Mouse (Mus musculus) 3T3-L1 (cell line): Measurements from ENCODE around the gene Sowahc.

Source experiments
- DNase-seq: peaks from one replicate; pipeline ENCODE4 v3.0.0-alpha.2; 2015; ENCODE audit warnings: low read depth, low spot score

The Sowahc gene

GRCm38 (mm10) chr10:59253541-59254079 is 31.9 kb downstream of the Sowahc start:
- peak; percentile 41 for DNase-seq

DNA sequence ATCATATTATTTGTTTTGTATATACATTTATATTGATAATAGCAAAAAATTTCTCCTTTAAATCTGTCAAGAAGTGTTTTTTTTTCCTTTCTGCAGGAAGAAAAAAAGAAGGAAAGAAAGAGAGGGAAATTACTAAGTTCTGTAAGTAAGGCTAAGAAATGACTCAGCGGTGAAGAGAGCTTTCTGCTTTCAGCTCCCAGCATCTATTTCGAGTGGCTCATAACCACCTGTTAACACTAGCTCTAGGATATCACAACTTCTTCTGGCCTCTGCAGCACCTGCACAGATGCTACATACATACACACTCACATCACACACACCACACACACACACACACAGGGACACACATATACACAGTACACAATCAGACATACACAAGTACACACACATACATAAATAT is 34.8 kb downstream of the Sowahc start:
- DNase-seq = no peak

DNA sequence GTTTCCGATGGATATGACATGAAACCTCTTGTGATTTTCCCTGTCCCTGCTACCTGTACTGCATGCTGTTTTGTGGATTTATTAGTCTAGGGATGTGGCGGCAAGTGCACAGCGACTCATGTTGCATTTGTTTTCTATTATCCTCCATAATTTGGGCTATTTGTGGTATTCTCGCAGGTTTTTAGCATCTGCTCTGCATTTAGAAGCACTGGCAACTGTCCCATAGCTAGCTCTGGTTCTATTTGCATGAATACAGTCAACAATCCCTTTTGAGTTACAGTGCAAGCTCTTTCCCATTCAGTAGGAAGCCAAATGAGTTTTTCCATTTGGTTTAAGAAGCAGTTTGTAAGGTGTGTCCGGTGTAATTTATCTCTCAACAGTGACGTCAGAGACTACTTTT is 37.8 kb downstream of the Sowahc start:
- DNase-seq = peak; percentile 81

DNA sequence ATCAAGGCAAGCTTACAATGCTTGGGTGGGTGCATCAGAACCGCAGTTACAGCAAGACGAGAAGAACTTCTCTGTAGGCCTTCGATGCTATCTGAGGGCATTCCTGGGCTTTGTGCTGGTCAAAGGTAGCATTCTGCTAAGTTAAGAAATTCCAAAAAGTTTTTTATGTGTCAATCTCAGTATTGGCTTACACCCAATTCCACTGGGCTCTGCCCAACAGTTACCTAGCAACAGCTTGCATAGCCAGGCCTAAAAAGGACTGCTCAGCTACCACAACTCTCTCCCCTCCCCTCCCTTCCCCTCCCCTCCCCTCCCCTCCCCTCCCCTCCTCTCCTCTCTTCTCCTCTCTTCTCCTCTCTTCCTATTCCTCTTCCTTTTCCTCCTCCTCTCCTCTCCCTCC is 39.9 kb downstream of the Sowahc start:
- peak; percentile 75 for DNase-seq

DNA sequence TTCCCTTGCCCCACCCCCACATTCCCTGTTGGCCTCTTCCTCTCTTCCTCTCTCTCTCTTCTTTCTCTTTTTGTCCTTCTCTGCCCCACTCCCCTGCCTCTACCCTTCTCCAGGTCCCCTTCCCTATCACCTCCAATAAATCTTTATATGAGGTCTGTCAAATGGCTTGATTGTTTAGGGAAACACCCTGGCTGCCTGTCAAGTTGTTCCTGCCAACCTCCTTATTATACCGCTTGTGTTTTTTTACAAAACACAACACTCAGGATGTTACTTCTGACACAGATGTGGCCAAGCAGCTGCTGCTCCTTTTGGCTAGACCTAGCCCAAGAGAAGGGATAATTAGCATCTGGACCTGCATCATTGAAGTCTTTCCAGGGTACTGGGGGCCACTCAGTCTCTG is 40.3 kb downstream of the Sowahc start:
- peak; percentile 60 for DNase-seq

- DNase-seq = no peak
Measured at GRCm38 (mm10) chr10:59262979-59263378, 41.2 kb downstream of the Sowahc start.

DNA sequence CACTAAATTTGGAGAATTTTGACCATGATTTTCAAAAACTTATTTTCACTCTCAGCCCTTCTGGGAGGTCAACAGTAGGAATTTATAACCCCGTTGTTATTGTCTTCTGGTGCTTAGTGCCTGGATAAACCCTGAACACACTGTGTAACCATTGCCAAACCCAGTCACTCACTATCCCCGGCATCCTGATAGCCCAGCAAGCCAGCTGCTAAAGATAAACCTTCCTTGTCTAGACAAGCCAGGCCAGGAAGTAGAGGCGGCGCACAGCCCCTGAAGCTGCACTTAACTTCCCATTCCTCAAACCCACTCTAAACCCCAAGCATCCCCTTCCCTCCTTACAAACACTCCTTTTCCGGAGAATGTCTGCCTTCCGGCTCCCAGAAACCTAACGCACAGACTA is 43.3 kb downstream of the Sowahc start:
- no peak for DNase-seq

GRCm38 (mm10) chr10:59265674-59266073 is 43.9 kb downstream of the Sowahc start:
- DNase-seq = no peak

DNA sequence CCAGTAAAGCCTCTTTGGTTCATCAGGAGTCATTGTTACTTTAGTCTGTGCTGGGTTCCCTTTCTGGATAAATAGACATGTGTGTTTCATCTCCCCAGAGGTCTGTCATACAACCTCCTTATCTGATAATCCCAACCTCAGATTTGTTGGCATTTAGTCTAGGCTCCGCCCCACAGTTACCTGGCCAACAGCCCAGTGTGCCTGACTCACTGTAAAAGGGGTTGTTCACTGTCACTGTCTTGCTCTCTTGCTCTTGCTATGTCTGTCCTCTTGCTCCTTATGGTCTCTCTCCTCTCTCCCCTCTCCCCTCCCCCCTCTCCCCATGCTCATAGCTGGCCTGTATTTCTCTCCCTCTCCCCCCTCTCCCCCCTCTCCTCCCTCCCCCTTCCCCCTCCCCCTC is 44.3 kb downstream of the Sowahc start:
- DNase-seq = peak; percentile 94

- no peak for DNase-seq
Measured at GRCm38 (mm10) chr10:59267275-59267674, 45.5 kb downstream of the Sowahc start.

GRCm38 (mm10) chr10:59268109-59268508 is 46.4 kb downstream of the Sowahc start:
- DNase-seq = no peak

DNA sequence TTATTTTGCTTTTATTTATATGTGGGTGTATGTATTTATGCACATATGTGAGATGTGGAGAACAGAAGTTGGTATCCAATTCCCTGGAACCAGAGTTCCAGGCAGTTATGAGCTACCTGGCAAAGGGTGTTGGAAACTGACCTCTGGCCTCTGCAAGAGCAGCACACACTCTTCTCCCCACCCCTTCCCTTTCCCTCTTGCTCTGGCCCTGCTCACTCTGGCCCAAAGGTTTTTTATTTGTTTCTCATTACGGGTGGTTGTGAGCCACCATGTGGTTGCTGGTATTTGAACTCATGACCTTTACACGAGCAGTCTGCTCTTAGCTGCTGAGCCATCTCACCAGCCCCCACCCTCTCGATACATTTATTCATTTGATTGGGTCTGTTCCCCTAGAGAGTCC is 47.0 kb downstream of the Sowahc start:
- DNase-seq = peak; percentile 34

DNA sequence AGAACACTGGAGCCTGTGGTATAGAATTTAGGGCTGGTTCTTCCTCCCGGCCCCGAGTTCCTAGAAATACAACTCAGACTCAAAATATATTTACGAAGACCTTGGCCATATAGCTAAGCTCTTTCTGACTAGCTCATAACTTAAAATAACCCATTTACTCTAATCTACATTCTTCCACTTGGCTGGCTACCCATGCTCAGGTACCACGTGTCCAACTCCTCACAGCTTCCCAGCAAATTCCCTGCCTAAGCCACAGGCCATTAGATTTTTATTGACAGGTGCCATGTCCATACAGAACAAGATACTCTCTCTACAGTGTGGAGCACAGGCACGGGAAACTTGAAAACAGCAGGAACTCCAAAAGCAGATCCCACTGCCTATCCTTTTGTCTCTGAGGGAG is 54.0 kb downstream of the Sowahc start:
- no peak for DNase-seq
